Mouse (Mus musculus) intestine, postnatal 0 days (tissue): ENCODE data around the gene Ccdc148. TPM values are rescaled to one million over a fixed set of nuclear protein-coding genes. Genes with fewer than 3 reads are reported as not detected.

Source experiments
- ATAC-seq: fragments of 200-750 bp; cut with Nextera tagmentation; 2 replicates; pipeline ENCODE4 v1.8.0; 2017; ENCODE audit warnings: mild to moderate bottlenecking, moderate TSS enrichment, moderate library complexity
- H3K27ac ChIP-seq: fragments of 300-500 bp; sonication (generic); 2 replicates; pipeline ENCODE4 v1.5.1; 2014; ENCODE audit warnings: mild to moderate bottlenecking, low read depth, low read length, moderate library complexity
- H3K27me3 ChIP-seq: fragments of 300-500 bp; sonication (generic); replicated peaks from 2 replicates; pipeline ENCODE4 v1.6.1; 2014; ENCODE audit warnings: low read length, mixed read lengths; ENCODE audit not compliant: control insufficient read depth, insufficient read depth
- H3K36me3 ChIP-seq: fragments of 300-500 bp; sonication (generic); 2 replicates; pipeline ENCODE4 v1.6.1; 2014; ENCODE audit warnings: mild to moderate bottlenecking, moderate library complexity; ENCODE audit not compliant: control insufficient read depth, insufficient read depth
- H3K4me1 ChIP-seq: fragments of 300-500 bp; sonication (generic); replicated peaks from 2 replicates; pipeline ENCODE4 v1.6.1; 2014; ENCODE audit warnings: antibody characterized with exemption, low read length, mixed read lengths; ENCODE audit not compliant: control insufficient read depth, insufficient read depth
- H3K4me2 ChIP-seq: fragments of 300-500 bp; sonication (generic); replicated peaks from 2 replicates; pipeline ENCODE4 v1.6.1; 2014; ENCODE audit warnings: low read depth, mild to moderate bottlenecking, moderate library complexity
- H3K4me3 ChIP-seq: fragments of 300-500 bp; sonication (generic); 2 replicates; pipeline ENCODE4 v1.5.1; 2014; ENCODE audit warnings: low read depth, low read length
- H3K9ac ChIP-seq: fragments of 300-500 bp; sonication (generic); 2 replicates; pipeline ENCODE4 v1.6.1; 2014; ENCODE audit warnings: mild to moderate bottlenecking, low read depth, low read length
- H3K9me3 ChIP-seq: fragments of 300-500 bp; sonication (generic); 2 replicates; pipeline ENCODE4 v1.6.1; 2016; ENCODE audit warnings: mixed run types; ENCODE audit not compliant: control insufficient read depth
- CTCF ChIP-seq: sonication (generic); IDR thresholded peaks from 2 replicates; pipeline ENCODE4 v1.5.1; 2016; ENCODE audit warnings: low read depth, mild to moderate bottlenecking, control low read depth, antibody characterized with exemption, moderate library complexity
- WGBS: fragments of 180-500 bp; shearing (Covaris S2); extraction: QIAGEN DNeasy Blood & Tissue Kit; methylation state at CpG from one replicate; pipeline ENCODE4 v1.1.7; 2014; 5-methylcytosine and 5-hydroxymethylcytosine counted together
- polyA plus RNA-seq: library from polyadenylated mRNA; unstranded; fragments of >200 nt; fragmentation: Nextera tagmentation; extraction: Ambion mirVana; gene quantifications from 2 replicates; pipeline ENCODE4 v1.2.1, GENCODE M21; 2015

Gene Ccdc148
- 0.80 and 0.81 TPM in 2 replicates for polyA plus RNA-seq

DNA sequence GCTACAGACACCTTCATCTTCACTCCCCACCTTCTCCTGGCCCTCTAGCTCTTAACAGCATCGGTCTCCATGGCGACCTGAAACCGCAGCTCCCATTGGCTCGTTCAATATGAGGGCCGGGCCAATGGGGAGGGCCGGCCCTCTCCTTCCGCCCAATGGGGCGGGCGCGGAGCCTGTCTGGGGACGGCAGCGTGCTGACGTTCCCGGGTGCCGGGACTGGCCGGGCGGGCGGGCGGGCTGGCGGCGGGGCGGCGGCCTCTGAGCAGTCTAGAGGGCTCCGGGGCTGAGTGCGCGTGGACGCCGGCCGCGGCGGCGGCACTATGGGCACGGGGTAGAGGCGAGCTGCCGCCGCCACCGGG is at the start of gene Ccdc148, which contains the start of gene Pkp4:
Ccdc148 (minus strand) TSS at position 79 of the 359 bp plus-strand sequence.
Pkp4 (plus strand) TSS at position 246 of the 359 bp plus-strand sequence.
- Histone ChIP-seq H3K4me2 (peak within 1 kb of the TSS; percentile 91), H3K4me3 (peak within 1 kb of the TSS; percentile 93), H3K9me3 (no peaks in the 10 kb centered on the region), H3K9ac (peak within 1 kb of the TSS; percentile 81), H3K27ac (peak within 1 kb of the TSS; percentile 92), H3K27me3 (no peaks in the 10 kb centered on the region), H3K4me1 (peaks cover 6% of the 10 kb centered on the region; the same call in 1 of the 2 replicates), H3K36me3 (no peaks in the 10 kb centered on the region)
- no peak for TF ChIP-seq CTCF
- WGBS = 2% methylated on average over 24 of the region's 37 CpGs
- ATAC-seq = peak; percentile 96

DNA sequence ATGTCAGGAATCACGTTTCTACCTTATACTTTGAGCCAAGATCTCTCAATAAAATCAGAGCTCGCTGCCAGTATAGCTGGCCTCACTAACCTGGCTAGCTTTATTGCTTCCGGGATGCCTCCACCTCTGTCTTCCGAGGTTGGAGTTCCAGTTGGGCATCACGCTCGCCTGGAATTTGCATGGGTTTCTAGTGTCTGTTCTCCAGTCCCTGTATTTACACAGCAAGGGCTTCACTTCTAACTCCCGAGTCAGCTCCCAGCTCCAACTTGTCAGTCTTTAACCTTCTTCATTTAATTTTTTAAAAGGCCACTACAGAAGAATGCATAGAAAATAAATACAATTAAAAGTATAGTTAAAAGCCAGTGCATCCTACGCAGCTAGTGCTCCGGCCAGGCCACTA is 47.8 kb upstream of the Ccdc148 start:
- H3K27ac ChIP-seq = no peak overlapping the region
- H3K4me3 ChIP-seq = no peak overlapping the region
- H3K4me1 ChIP-seq = no peaks in the 10 kb centered on the region
- no peak overlapping the region for H3K4me2 ChIP-seq
- TF ChIP-seq CTCF = no peak
- H3K9ac ChIP-seq = no peak overlapping the region
- ATAC-seq = no peak
- 56% methylated on average over 9 of the region's 9 CpGs for WGBS
- H3K9me3 ChIP-seq = no peaks in the 10 kb centered on the region
- H3K27me3 ChIP-seq = no peaks in the 10 kb centered on the region
- 0 out of 2 replicates have a peak, but pooled peaks cover 3% of the 10 kb centered on the region for H3K36me3 ChIP-seq

DNA sequence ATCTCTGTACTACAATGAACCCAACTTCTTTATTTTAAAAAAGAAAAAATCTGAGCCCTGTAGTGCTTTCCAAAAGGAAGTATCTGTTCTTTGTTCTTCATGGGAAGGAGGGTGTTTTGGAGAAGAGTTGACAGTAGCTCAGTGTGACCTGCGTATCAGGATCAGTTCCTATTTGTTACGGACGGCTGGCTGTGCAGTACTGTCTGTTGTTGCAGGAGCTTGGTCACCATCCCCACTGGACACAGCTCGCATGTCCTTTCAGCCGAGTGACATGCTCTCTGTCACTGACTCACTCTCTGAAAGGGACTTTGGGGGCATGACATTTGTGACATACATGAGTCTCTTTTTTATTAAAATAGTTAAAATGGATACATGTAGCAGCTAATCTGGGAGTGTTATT is 47.2 kb upstream of the Ccdc148 start:
- no peak for ATAC-seq
- 69% methylated on average over 5 of the region's 5 CpGs for WGBS
- Histone ChIP-seq H3K4me3 (no peak overlapping the region), H3K9ac (no peak overlapping the region), H3K4me1 (no peaks in the 10 kb centered on the region), H3K27ac (no peak overlapping the region), H3K9me3 (no peaks in the 10 kb centered on the region), H3K27me3 (no peaks in the 10 kb centered on the region), H3K36me3 (0 out of 2 replicates have a peak, but pooled peaks cover 3% of the 10 kb centered on the region), H3K4me2 (no peak overlapping the region)
- no peak for TF ChIP-seq CTCF

DNA sequence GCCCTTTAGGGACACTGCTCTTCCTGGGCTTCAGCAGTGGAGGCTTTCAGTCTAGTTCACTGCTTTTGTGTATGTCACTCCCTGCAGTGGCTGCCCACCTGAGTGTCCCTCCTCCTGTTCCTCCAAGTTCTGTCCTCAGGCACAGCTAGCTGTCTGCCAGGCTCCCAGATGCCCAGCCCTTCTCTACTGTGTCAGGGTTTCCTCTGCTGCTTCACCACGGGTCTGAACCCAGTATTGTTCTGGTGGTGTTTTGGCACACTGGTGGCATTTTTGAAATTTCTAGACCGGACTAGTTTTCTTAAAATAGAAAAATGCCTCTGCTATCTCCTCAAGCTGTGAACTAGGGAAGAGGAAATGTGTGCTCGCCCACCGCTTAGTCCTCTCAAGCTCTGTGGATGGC is 46.8 kb upstream of the Ccdc148 start:
- ATAC-seq = no peak
- H3K4me3 ChIP-seq = no peak overlapping the region
- no peaks in the 10 kb centered on the region for H3K4me1 ChIP-seq
- H3K9ac ChIP-seq = no peak overlapping the region
- H3K27me3 ChIP-seq = no peaks in the 10 kb centered on the region
- no peaks in the 10 kb centered on the region for H3K9me3 ChIP-seq
- TF ChIP-seq CTCF = no peak
- WGBS = 59% methylated on average over 4 of the region's 4 CpGs
- 0 out of 2 replicates have a peak, but pooled peaks cover 3% of the 10 kb centered on the region for H3K36me3 ChIP-seq
- no peak overlapping the region for H3K27ac ChIP-seq
- H3K4me2 ChIP-seq = no peak overlapping the region

DNA sequence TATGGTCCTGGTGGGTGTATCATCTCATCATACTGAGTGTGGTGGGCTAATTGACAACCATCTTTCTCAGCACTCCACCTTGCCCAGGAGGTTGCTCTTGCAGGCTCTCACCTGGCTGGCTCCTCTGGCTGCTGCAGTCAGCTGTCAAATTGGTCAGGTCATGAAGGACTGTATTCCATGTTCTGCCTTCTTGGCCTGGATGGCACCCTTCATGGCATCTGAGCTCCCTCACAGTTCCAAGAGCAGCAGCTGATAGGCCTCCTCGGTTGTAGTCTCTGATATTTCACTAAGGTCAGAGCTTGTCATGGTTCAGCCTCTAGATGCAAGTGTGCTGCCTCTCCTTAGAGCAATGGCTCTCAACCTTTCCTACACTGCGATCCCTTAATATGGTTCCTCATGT is 45.7 kb upstream of the Ccdc148 start:
- H3K27me3 ChIP-seq = no peaks in the 10 kb centered on the region
- H3K27ac ChIP-seq = no peak overlapping the region
- no peak for ATAC-seq
- H3K4me2 ChIP-seq = no peak overlapping the region
- H3K4me1 ChIP-seq = no peaks in the 10 kb centered on the region
- no peak overlapping the region for H3K9ac ChIP-seq
- 0 out of 2 replicates have a peak, but pooled peaks cover 3% of the 10 kb centered on the region for H3K36me3 ChIP-seq
- WGBS = 78% methylated on average over 2 of the region's 2 CpGs
- no peaks in the 10 kb centered on the region for H3K9me3 ChIP-seq
- no peak overlapping the region for H3K4me3 ChIP-seq
- no peak for TF ChIP-seq CTCF

DNA sequence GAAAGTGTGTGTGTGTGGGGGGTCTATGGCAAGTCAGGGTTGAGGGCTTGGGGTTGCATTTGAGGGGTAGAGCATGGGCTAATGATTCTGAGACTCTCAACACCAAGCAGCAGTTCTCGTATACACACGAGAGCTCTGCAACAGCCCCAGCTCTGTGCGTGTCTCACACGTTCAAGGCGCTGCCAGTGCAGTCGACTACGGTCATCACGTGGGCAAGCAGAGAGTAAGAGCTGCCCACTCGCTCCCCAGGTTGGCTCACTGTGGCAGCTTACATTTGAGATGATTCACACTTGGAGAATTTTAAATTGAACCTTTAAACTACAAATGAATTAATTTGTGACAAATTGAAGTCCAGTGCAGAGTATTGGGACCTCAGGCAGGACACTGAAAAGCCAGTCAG is 44.6 kb upstream of the Ccdc148 start:
- Histone ChIP-seq H3K27me3 (no peaks in the 10 kb centered on the region), H3K27ac (no peak overlapping the region), H3K4me1 (no peaks in the 10 kb centered on the region), H3K9ac (no peak overlapping the region), H3K4me3 (no peak overlapping the region), H3K9me3 (no peaks in the 10 kb centered on the region), H3K36me3 (no peaks in the 10 kb centered on the region), H3K4me2 (no peak overlapping the region)
- ATAC-seq = no peak
- TF ChIP-seq CTCF = no peak
- WGBS = 93% methylated on average over 9 of the region's 9 CpGs
